Mouse (Mus musculus) kidney, adult 2 months (tissue): Measurements from ENCODE around the gene Msi2.

Experiments used
- CTCF ChIP-seq: fragments of 200-500 bp; conservative IDR thresholded peaks from 2 replicates; pipeline ENCODE4 v1.5.1; 2011; ENCODE audit warnings: low read depth, mild to moderate bottlenecking, control low read depth, low read length, moderate library complexity, mixed read lengths; ENCODE audit not compliant: insufficient read depth, insufficient read length
- POLR2A ChIP-seq: fragments of 200-500 bp; IDR thresholded peaks from one replicate; pipeline ENCODE4 v1.6.1; 2011; ENCODE audit warnings: low read depth, low read length, control low read depth

- TF ChIP-seq CTCF (no peak), POLR2A (no peak)
Observed at GRCm38 (mm10) chr11:88389530-88389929, 328.8 kb downstream of the Msi2 start.
